Mouse (Mus musculus) thymus, postnatal 36 days (tissue): ENCODE results near the gene Ehmt2.
"Not testable (repeated sequence)": the region's sequence is repeated elsewhere in the genome, so short reads cannot be mapped to it uniquely, and the experiment has no call there.

Experiments used
- DNase-seq, 2 experiments: peaks; one replicate each; pipeline ENCODE4 v3.0.0; 2022; ENCODE audit warnings: mixed read lengths in 2 of 2

The Ehmt2 gene

GRCm38 (mm10) chr17:34954831-34955230 is 56.6 kb downstream of the Ehmt2 start:
- DNase-seq, result no peak

- no peak for DNase-seq
These were observed 57.6 kb downstream of the Ehmt2 start for GRCm38 (mm10) chr17:34955884-34956283.

DNA sequence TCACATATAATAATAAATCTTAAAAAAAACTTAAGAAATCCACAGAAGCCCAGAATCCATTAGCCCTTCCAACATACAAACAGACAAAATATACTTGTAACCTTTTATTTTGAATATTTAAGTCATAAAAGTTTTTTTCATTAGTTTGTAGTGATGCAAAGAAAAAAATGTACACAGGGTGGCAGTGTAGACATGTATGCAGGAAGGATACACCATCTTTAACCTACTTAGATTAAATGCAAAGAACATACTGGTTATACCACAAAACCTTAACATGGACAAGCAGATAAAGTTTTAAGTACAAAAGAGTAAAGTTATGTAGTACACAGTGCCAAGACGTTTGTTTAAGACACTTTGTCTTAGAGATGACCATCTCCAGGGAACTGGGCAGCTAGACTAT is 58.1 kb downstream of the Ehmt2 start:
- DNase-seq, result no peak

DNA sequence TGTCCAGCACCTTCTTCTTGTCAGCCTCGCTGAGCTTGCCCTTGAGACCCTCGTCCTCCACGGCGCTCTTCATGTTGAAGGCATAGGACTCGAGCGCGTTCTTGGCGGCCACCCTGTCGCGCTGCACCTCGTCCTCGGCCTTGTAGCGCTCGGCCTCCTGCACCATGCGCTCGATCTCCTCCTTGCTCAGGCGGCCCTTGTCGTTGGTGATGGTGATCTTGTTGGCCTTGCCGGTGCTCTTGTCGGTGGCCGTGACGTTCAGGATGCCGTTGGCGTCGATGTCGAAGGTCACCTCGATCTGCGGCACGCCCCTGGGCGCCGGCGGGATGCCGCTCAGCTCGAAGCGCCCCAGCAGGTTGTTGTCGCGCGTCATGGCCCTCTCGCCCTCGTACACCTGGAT is 59.0 kb downstream of the Ehmt2 start:
- DNase-seq, result not testable (repeated sequence)

DNA sequence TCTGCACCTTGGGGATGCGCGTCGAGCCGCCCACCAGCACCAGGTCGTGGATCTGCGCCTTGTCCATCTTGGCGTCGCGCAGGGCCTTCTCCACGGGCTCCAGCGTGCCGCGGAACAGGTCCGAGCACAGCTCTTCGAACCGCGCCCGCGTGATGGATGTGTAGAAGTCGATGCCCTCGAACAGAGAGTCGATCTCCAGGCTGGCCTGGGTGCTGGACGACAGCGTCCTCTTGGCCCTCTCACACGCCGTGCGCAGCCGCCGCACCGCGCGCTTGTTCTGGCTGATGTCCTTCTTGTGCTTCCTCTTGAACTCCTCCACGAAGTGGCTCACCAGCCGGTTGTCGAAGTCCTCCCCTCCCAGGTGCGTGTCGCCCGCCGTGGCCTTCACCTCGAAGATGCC is 59.7 kb downstream of the Ehmt2 start:
- not testable (repeated sequence) for DNase-seq

DNA sequence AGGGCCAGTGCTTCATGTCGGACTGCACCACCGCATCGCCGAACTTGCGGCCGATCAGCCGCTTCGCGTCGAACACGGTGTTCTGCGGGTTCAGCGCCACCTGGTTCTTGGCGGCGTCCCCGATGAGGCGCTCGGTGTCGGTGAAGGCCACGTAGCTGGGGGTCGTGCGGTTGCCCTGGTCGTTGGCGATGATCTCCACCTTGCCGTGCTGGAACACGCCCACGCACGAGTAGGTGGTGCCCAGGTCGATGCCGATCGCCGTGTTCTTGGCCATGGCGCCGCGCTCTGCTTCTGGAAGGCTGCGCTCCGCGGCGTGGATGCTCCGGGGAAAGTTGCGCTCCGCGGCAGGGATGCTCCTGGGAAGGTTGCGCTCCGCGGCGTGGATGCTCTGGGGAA is 60.5 kb downstream of the Ehmt2 start:
- not testable (repeated sequence) for DNase-seq

GRCm38 (mm10) chr17:34959130-34959778 is 61.0 kb downstream of the Ehmt2 start, which contains the start of gene Hspa1b:
TSS of gene Hspa1b (minus strand) at chr17:34959238.
- peak; percentile 79 to 80 for DNase-seq

GRCm38 (mm10) chr17:34959881-34960515 is 61.7 kb downstream of the Ehmt2 start:
- DNase-seq, result no peak

GRCm38 (mm10) chr17:34960702-34961493 is 62.6 kb downstream of the Ehmt2 start:
- DNase-seq, result no peak

GRCm38 (mm10) chr17:34962125-34962524 is 63.9 kb downstream of the Ehmt2 start:
- DNase-seq, result no peak

- DNase-seq, result no peak
These were observed 64.6 kb downstream of the Ehmt2 start for GRCm38 (mm10) chr17:34962841-34963240.
